Mouse (Mus musculus): ENCODE measurements around the gene Pcid2.

DNA sequence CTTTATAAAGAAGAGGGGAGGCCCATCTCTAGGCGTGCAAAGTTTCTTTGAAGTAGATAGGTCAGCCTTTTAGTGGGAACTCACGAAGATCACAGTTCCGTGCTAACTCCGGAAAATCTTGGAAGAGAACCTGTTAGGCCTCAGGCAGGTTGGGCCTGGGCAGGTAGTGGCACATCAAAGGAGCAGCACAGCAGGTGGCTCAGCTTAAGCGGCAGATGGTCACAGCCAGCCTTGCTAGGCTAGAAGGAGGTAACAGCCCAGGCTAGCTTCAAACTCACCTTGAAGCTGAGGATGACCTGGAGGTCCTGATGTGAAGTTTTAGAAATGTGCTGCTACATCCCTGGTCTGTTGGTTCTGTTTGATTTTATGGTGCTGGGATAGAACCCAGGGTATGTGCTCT lies 44.6 kb upstream of the Pcid2 start:
- TF ChIP-seq EP300 (IDR thresholded peaks at IDR 0.05; ENCODE audit: low read depth), result no peak
- no peak for TF ChIP-seq CTCF (IDR thresholded peaks at IDR 0.05; ENCODE audit: low read depth)
